Mouse (Mus musculus) G1E (cell line): ENCODE data around the gene Coro7.

ENCODE experiments used
- CTCF ChIP-seq: IDR thresholded peaks from 2 replicates; pipeline ENCODE4 v1.5.1; 2012; ENCODE audit warnings: low read depth, low read length, inconsistent platforms, mixed read lengths
- GATA1 ChIP-seq: IDR thresholded peaks from 2 replicates; pipeline ENCODE4 v1.6.1; 2012; ENCODE audit warnings: borderline replicate concordance, low read length, inconsistent platforms, mixed read lengths
- POLR2AphosphoS5 ChIP-seq: IDR thresholded peaks from 2 replicates; pipeline ENCODE4 v1.6.1; 2012; ENCODE audit warnings: low read depth, low read length, inconsistent platforms; ENCODE audit not compliant: insufficient replicate concordance

GRCm38 (mm10) chr16:4613736-4614135 is 65.8 kb downstream of the Coro7 start:
- no peak for TF ChIP-seq CTCF
- no peak for TF ChIP-seq POLR2AphosphoS5
- no peak for TF ChIP-seq GATA1
